Mouse (Mus musculus) stomach, embryonic 15.5 days (tissue): ENCODE data around the gene Peli3. TPM values are rescaled to one million over a fixed set of nuclear protein-coding genes. Genes with fewer than 3 reads are reported as not detected.

Experiments
- ATAC-seq: fragments of 200-750 bp; cut with Nextera tagmentation; 2 replicates; pipeline ENCODE4 v1.8.0; 2017; ENCODE audit warnings: low read depth, moderate number of reproducible peaks, moderate TSS enrichment; ENCODE audit not compliant: insufficient read depth, low FRiP score
- H3K27ac ChIP-seq: fragments of 300-500 bp; sonication (generic); 2 replicates; pipeline ENCODE4 v1.5.1; 2015; ENCODE audit warnings: mild to moderate bottlenecking, inconsistent platforms
- H3K27me3 ChIP-seq: fragments of 300-500 bp; sonication (generic); replicated peaks from 2 replicates; pipeline ENCODE4 v1.6.1; 2015; ENCODE audit warnings: inconsistent platforms
- H3K36me3 ChIP-seq: fragments of 300-500 bp; sonication (generic); 2 replicates; pipeline ENCODE4 v1.6.1; 2015; ENCODE audit warnings: inconsistent platforms
- H3K4me1 ChIP-seq: fragments of 300-500 bp; sonication (generic); 2 replicates; pipeline ENCODE4 v1.6.1; 2015; ENCODE audit warnings: inconsistent platforms
- H3K4me2 ChIP-seq: fragments of 300-500 bp; sonication (generic); 2 replicates; pipeline ENCODE4 v1.6.1; 2015; ENCODE audit warnings: mild to moderate bottlenecking, inconsistent platforms
- H3K4me3 ChIP-seq: fragments of 300-500 bp; sonication (generic); replicated peaks from 2 replicates; pipeline ENCODE4 v1.5.1; 2015; ENCODE audit warnings: inconsistent platforms
- H3K9ac ChIP-seq: fragments of 300-500 bp; sonication (generic); 2 replicates; pipeline ENCODE4 v1.6.1; 2015; ENCODE audit warnings: inconsistent platforms
- H3K9me3 ChIP-seq: fragments of 300-500 bp; sonication (generic); 2 replicates; pipeline ENCODE4 v1.6.1; 2016; ENCODE audit warnings: inconsistent platforms
- WGBS: fragments of 180-500 bp; shearing (Covaris S2); methylation state at CpG from one replicate; pipeline ENCODE4 v1.1.7; 2015; 5-methylcytosine and 5-hydroxymethylcytosine counted together
- polyA plus RNA-seq: library from polyadenylated mRNA; unstranded; fragments of >200 nt; fragmentation: Nextera tagmentation; extraction: Ambion mirVana; gene quantifications from 2 replicates; pipeline ENCODE4 v1.2.1, GENCODE M21; 2015

Gene Peli3
- polyA plus RNA-seq, 1 experiment from 2014 or later = 1.9 TPM

DNA sequence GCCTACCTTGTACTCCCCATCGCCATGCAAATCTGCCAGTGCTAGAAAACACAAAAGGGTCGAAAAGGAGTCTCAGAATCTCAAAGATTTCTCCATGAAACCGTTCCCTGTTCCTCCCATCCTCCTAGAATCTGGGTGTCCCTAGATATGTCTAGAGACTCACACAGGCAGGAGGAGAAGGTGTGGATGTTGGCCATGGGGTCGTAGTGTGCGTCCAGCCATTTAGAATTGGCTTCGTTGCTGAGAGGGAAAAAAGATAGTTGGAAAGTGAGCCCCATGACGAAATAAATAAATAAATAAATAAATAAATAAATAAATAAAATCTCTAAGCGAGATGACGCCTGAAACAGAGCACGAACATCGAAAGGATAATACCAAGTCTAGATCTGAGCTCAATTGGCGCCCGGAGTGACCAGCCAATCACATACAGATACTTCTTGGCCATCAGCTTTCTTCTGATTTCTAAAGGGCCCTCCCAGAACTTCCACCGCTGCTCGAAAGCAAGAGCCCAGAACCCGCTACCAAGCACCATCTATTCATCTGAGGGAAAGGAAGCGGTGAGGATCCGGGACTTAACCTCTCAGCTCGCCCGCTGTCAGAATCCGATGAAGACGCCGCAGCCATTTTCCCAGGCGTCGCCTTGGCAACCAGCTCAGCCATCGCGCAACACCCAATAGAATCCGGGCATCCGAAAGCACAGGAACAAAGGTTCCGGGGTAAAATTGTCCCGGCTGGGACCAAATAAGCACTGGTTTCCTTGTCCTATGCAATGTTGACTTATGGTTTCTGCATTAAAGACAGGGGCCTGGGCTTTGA, 36.7 kb downstream of the Peli3 start, which contains the start of gene Bbs1:
Gene Bbs1 (minus strand): TSS at position 650 of the 816 bp plus-strand sequence.
- Histone ChIP-seq H3K9me3 (no peaks in the 10 kb centered on the region), H3K36me3 (peaks cover 31% of the 10 kb centered on the region), H3K27me3 (no peaks in the 10 kb centered on the region), H3K27ac (no peak within 1 kb of the TSS), H3K4me1 (0 out of 2 replicates have a peak, but pooled peaks cover 3% of the 10 kb centered on the region), H3K4me3 (peak within 1 kb of the TSS; percentile 68), H3K4me2 (peak within 1 kb of the TSS; percentile 65), H3K9ac (peak within 1 kb of the TSS; percentile 61; the same call in 1 of the 2 replicates)
- WGBS = 9% methylated on average over 31 of the region's 31 CpGs
- peak; percentile 56; the same call in 1 of the 2 replicates for ATAC-seq

DNA sequence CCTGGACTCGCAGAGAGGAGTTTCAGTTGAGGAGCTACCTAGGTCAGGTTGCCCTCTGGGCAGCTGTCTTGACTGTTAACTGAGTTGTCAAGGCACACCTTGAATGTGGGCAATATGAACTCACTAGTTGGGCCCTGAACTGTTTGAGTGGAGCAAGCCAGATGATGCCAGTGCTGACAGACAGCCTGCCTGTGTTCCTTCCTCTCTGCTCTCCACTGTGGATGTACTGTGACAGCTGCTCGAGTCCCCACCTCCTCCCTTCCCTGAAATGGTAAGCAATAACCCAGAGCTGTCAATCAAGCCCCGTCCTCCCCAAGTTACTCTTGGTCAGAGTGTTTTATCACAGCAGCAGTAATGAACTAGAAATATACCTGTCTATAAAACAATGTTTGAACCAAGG, 43.0 kb downstream of the Peli3 start:
- no peak for ATAC-seq
- H3K9me3 ChIP-seq = no peaks in the 10 kb centered on the region
- no peaks in the 10 kb centered on the region for H3K36me3 ChIP-seq
- H3K27ac ChIP-seq = no peak overlapping the region
- H3K4me3 ChIP-seq = no peak overlapping the region
- H3K27me3 ChIP-seq = no peaks in the 10 kb centered on the region
- 72% methylated on average over 3 of the region's 3 CpGs for WGBS
- no peaks in the 10 kb centered on the region for H3K4me1 ChIP-seq
- no peak overlapping the region for H3K4me2 ChIP-seq
- no peak overlapping the region for H3K9ac ChIP-seq

DNA sequence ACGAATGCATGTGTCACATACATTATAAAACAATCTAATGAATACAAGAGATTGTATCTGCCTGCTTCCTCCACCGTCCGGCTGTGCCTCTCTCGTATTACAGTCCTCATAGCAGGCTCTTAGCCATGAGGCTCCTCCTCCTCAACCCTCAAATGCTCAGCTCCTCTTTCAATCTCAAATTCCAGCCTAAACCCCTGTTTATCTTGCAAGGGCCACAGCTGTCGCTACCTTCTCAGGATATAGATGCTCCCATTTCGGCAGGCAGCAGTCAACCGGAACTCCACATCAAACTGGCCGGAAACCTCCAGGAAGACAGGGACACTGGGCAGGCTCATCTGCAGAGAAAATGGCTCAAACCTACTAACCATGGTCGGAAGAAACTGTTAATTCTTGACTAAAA, 44.0 kb downstream of the Peli3 start:
- no peaks in the 10 kb centered on the region for H3K9me3 ChIP-seq
- no peaks in the 10 kb centered on the region for H3K4me1 ChIP-seq
- 62% methylated on average over 9 of the region's 9 CpGs for WGBS
- H3K27ac ChIP-seq = no peak overlapping the region
- no peak overlapping the region for H3K4me3 ChIP-seq
- no peaks in the 10 kb centered on the region for H3K36me3 ChIP-seq
- H3K4me2 ChIP-seq = no peak overlapping the region
- no peak overlapping the region for H3K9ac ChIP-seq
- H3K27me3 ChIP-seq = no peaks in the 10 kb centered on the region
- no peak for ATAC-seq

DNA sequence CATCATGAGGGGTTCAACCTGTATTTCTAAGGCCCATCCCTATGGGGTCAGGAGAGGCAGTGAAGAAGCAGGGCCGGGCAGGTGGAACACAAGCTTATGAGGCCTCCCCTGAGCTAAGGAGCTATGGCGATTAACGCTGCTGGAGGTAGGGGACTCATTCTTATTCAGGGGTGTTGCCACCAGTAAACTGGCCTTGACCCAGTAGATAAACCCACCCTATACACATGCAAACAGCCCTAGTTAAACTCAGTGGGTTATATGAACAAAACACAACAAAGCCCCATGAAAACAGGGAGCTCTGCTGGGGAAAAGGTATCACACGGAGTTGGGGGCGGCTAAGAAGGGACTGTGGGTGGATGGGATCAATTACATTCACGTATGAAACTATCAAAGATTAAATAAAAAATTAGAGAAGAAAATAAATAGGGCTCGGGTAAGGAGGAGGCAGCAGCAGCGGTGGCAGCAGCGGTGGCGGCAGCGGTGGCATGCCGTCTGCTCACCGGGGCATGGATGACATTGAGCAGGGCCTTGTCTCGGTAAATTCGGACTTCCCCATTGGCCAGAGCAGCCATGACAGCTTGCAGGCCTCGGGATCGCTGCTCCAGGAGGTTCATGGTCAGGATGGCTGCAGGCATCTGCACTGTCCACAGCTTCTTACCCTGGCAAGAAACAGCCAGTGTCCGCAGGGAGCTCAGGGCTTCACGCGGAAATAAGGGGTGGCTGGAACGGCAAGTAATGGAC, 46.0 kb downstream of the Peli3 start:
- no peaks in the 10 kb centered on the region for H3K9me3 ChIP-seq
- no peak for ATAC-seq
- H3K27ac ChIP-seq = no peak overlapping the region
- H3K4me2 ChIP-seq = no peak overlapping the region
- no peak overlapping the region for H3K9ac ChIP-seq
- H3K27me3 ChIP-seq = no peaks in the 10 kb centered on the region
- H3K4me3 ChIP-seq = no peak overlapping the region
- no peaks in the 10 kb centered on the region for H3K4me1 ChIP-seq
- no peaks in the 10 kb centered on the region for H3K36me3 ChIP-seq
- 58% methylated on average over 21 of the region's 21 CpGs for WGBS

DNA sequence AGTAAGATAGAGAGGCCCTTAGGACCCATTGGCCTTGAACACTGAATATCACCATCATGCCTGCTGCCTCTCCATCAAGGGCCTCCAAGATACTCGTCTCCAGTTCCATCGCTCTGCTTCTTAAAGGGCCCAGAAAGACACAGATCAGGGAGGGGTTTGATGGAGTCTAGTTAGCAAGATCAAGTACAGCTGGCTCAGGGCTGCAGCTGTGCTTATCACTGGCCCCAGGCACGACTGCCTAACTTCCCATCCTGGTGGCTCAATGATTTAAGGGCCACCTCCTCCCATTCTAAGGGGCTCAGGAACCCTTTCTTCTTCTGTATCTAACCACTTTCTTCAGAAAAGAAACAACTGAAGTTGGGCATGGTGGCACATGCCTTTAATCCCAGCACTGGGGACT, 51.1 kb downstream of the Peli3 start:
- no peak overlapping the region for H3K27ac ChIP-seq
- WGBS = 69% methylated on average over 3 of the region's 3 CpGs
- H3K4me1 ChIP-seq = no peaks in the 10 kb centered on the region
- H3K36me3 ChIP-seq = no peaks in the 10 kb centered on the region
- H3K27me3 ChIP-seq = no peaks in the 10 kb centered on the region
- H3K4me2 ChIP-seq = no peak overlapping the region
- ATAC-seq = peak; percentile 66
- H3K4me3 ChIP-seq = no peak overlapping the region
- H3K9me3 ChIP-seq = no peaks in the 10 kb centered on the region
- no peak overlapping the region for H3K9ac ChIP-seq

DNA sequence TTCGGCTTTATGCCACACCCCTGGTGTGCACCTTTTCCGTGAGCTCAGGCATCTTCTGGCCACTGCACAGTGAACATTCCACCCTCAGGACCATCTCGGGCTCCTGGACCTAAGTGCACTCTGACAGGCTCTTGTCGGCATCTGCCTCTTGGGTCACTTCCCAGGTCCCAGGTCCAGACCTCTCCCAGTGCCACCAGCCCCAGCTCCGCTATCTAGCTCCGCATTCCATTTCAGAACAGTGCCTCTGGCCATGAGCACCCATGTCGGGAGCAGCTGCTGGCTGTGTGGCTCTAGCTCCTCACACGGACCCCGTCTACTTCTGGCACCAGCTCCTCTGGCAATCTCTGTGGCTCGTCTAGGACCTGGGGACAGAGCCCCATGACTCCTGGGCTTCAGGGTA, 53.1 kb downstream of the Peli3 start:
- no peak overlapping the region for H3K4me3 ChIP-seq
- no peaks in the 10 kb centered on the region for H3K9me3 ChIP-seq
- no peaks in the 10 kb centered on the region for H3K27me3 ChIP-seq
- no peak overlapping the region for H3K4me2 ChIP-seq
- WGBS = 83% methylated on average over 10 of the region's 10 CpGs
- no peak for ATAC-seq
- no peaks in the 10 kb centered on the region for H3K36me3 ChIP-seq
- no peak overlapping the region for H3K9ac ChIP-seq
- no peaks in the 10 kb centered on the region for H3K4me1 ChIP-seq
- H3K27ac ChIP-seq = no peak overlapping the region

DNA sequence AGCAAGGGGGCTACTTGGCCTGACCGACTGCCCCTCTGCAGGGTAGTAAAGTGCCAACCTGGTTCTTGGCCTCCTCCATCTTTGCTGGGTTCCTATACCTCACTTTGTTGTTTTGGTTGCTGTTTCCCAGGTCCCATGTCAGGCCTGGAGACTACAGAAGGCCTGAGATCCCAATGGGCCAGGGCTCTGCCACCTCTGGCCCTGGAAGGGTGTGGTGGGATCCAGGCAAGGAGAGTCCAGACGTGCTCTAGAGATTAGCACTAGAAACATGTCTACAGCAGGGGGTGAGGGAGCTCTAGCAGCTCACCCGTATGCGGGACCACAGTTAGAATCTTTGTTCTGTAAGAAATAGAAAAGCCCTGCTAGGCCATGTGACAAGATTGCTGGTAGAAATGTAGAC, 59.0 kb downstream of the Peli3 start:
- H3K4me3 ChIP-seq = no peak overlapping the region
- 0 out of 2 replicates have a peak, but pooled peaks cover 3% of the 10 kb centered on the region for H3K4me1 ChIP-seq
- H3K27me3 ChIP-seq = no peaks in the 10 kb centered on the region
- no peaks in the 10 kb centered on the region for H3K36me3 ChIP-seq
- H3K27ac ChIP-seq = no peak overlapping the region
- H3K9me3 ChIP-seq = no peaks in the 10 kb centered on the region
- H3K4me2 ChIP-seq = no peak overlapping the region
- 81% methylated on average over 4 of the region's 4 CpGs for WGBS
- H3K9ac ChIP-seq = no peak overlapping the region
- ATAC-seq = no peak; the same call in 1 of the 2 replicates

Other genes starting within 250 kb of the Peli3 start
- gene Gm960, start 244.5 kb downstream of the Peli3 start, polyA plus RNA-seq = 2.3 and 3.6 TPM in 2 replicates
- 2.8 and 2.9 TPM in 2 replicates for gene Sptbn2, start 232.0 kb downstream of the Peli3 start, polyA plus RNA-seq
- 57.7 and 59.7 TPM in 2 replicates for gene Rbm4b, start 186.6 kb downstream of the Peli3 start, polyA plus RNA-seq
- 50.1 and 52.2 TPM in 2 replicates for gene Rbm4, start 149.2 kb downstream of the Peli3 start, polyA plus RNA-seq
- gene Gm21992, start 131.5 kb downstream of the Peli3 start, polyA plus RNA-seq = 29.9 and 38.0 TPM in 2 replicates
- gene Rbm14, start 131.5 kb downstream of the Peli3 start, polyA plus RNA-seq = 70.3 and 75.2 TPM in 2 replicates
- 51.1 and 54.1 TPM in 2 replicates for gene Ccs, start 103.8 kb downstream of the Peli3 start, polyA plus RNA-seq
- gene Ccdc87, start 103.8 kb downstream of the Peli3 start, polyA plus RNA-seq = 0.12 TPM in 1 of 2 replicates, not detected in the other
- gene Ctsf, start 88.0 kb downstream of the Peli3 start, polyA plus RNA-seq = 24.9 and 34.0 TPM in 2 replicates
- gene Actn3, start 65.2 kb downstream of the Peli3 start, polyA plus RNA-seq = 2.3 and 2.5 TPM in 2 replicates
- gene Zdhhc24, start 64.5 kb downstream of the Peli3 start, polyA plus RNA-seq = 11.4 and 11.6 TPM in 2 replicates
- 2.7 and 3.0 TPM in 2 replicates for gene Bbs1, start 36.5 kb downstream of the Peli3 start, polyA plus RNA-seq
- 107 and 122 TPM in 2 replicates for gene Dpp3, start 14.8 kb downstream of the Peli3 start, polyA plus RNA-seq
- 95.8 and 100 TPM in 2 replicates for gene Mrpl11, start 19.0 kb upstream of the Peli3 start, polyA plus RNA-seq
- 0.22 and 0.24 TPM in 2 replicates for gene Npas4, start 47.2 kb upstream of the Peli3 start, polyA plus RNA-seq
- gene Slc29a2, start 80.7 kb upstream of the Peli3 start, polyA plus RNA-seq = 3.6 and 3.7 TPM in 2 replicates
- gene B4gat1, start 95.7 kb upstream of the Peli3 start, polyA plus RNA-seq = 38.7 and 42.1 TPM in 2 replicates
- 2.2 and 2.3 TPM in 2 replicates for gene AC124502.3, start 95.8 kb upstream of the Peli3 start, polyA plus RNA-seq
- 39.5 and 39.9 TPM in 2 replicates for gene Brms1, start 98.2 kb upstream of the Peli3 start, polyA plus RNA-seq
- 2.3 and 3.6 TPM in 2 replicates for gene Rin1, start 107.4 kb upstream of the Peli3 start, polyA plus RNA-seq
- 58.4 and 68.3 TPM in 2 replicates for gene Cd248, start 125.0 kb upstream of the Peli3 start, polyA plus RNA-seq
- 5.9 and 6.4 TPM in 2 replicates for gene Tmem151a, start 142.4 kb upstream of the Peli3 start, polyA plus RNA-seq
- gene Yif1a, start 145.4 kb upstream of the Peli3 start, polyA plus RNA-seq = 101 TPM in 2 replicates
- 15.1 and 16.6 TPM in 2 replicates for gene Cnih2, start 155.4 kb upstream of the Peli3 start, polyA plus RNA-seq
- 227 and 233 TPM in 2 replicates for gene Rab1b, start 163.9 kb upstream of the Peli3 start, polyA plus RNA-seq
- 18.0 and 19.0 TPM in 2 replicates for gene Klc2, start 175.4 kb upstream of the Peli3 start, polyA plus RNA-seq